Mouse (Mus musculus) cerebellum, adult 18-20 months (tissue): ENCODE data around the gene Sesn2.

ENCODE experiments used
- DNase-seq, 2 experiments: peaks; one replicate each; pipeline ENCODE4 v3.0.0; 2021

Sesn2 gene

DNA sequence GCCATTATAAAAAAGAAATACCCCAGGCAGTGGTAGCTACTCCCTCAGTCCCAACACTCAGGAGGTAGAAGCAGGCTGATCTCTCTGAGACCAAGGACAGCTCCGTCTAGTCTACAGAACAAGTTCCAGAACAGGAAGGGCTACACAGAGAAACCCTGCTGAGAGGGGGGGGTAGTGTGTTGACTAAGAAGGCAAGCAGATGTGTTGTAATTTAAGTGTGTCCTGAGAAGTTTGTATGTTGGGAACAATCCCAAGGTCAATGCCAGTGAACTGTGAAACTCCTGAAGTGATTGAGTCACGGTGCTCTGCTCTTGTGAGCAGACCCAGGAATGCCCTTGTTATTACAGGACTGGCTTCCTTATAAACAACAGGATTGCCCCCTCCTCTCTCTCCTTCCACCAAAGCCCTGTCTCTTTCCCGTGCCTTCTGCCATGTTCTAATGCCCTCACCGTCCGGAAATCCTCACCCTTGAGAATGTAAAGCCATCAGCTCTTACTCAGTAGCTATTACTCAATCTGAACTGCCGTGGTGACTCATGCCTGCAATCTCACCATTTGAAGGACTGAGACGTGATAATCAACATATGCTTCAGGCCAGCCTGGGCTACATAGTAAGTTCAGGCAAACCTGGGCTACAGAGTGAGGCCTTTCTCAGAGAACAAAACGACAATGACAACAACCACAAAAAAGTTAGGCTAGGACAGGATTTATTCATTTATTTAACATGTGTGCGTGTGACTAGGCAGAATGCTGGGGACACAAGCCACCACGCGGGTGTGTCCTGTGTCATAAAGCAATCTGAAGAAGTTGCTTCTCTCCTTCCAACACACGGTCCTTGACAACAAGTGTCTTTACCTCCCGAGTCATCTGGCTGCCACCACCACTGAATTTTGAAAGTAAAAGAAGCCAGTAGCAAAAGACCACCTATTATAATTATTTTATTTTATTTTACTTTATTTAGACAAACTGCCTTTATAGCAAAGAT, 34.1 kb downstream of the Sesn2 start:
- no peak for DNase-seq

DNA sequence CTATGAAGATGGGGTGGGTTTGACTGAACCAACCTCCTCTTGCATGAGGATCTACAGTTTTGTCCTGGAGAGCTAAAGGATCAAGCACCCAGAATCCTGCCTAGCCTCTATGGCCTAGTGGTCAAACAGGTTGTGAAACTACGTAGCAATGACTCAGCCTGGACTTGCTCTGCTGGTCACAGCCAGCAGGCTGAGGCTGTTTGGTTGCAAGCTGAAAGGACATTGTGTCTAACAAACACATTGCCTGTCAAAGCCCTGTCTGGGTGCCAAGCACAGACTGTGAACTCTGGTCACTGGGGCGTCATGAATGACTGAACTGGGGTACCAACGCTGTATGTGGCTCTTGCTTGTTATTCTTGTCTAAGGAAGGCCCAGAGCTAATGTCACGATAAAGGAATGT, 35.7 kb downstream of the Sesn2 start:
- DNase-seq = no peak

DNA sequence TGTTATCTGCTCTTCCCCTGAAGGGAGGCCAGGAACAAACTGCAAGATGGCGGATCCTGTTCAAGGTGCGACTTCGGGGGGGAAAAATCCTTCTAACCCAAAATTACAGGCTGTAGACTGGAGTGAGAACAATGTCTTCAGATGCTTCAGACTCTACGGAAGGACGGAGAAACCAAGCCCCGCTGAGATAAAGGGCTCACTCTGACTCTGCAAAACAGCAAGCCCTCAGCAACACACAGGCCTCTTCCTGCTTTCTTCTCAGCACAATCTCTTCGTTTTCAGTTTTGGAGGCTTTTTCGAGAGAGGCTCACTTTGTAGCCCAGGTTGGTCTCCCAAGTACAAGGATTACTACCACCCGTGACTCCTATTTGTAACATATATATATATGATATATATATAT, 36.9 kb downstream of the Sesn2 start:
- no peak for DNase-seq

DNA sequence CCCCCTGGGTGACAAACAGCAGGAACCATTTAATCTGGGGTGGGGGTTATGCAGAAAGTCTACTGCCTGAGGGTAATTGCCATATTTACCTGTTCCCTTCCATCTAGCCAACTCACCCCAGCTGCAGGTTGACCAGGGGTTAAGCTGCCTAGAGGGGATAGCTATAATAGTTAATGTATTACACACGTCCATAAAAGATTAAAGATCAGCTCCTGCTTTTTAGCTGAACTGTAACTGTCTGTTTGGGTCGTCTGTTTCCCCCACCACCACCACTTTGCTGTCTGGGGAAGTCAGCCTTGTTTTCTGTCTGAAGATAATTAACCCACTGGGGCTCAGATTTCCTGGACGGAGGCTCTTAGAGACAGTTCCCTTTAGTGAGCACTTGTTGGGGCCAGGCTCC, 40.4 kb downstream of the Sesn2 start:
- DNase-seq = no peak

DNA sequence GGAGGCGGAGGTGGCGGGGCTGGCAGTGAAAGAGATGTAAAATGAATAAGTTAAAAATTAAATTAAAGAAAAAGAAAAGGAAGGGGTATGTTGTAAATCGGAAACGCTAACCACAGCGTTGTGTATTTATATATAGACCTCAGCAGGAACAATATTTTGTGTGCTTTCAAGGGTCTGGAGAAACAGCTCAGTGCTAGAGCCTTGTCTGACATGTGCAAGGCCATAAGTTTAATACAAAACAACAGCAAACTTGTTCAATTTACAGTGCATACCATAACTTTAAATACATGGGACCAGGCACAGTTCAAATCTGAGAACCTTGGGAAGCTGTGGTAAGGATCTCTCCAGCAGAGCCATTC, 46.1 kb downstream of the Sesn2 start:
- DNase-seq = no peak

DNA sequence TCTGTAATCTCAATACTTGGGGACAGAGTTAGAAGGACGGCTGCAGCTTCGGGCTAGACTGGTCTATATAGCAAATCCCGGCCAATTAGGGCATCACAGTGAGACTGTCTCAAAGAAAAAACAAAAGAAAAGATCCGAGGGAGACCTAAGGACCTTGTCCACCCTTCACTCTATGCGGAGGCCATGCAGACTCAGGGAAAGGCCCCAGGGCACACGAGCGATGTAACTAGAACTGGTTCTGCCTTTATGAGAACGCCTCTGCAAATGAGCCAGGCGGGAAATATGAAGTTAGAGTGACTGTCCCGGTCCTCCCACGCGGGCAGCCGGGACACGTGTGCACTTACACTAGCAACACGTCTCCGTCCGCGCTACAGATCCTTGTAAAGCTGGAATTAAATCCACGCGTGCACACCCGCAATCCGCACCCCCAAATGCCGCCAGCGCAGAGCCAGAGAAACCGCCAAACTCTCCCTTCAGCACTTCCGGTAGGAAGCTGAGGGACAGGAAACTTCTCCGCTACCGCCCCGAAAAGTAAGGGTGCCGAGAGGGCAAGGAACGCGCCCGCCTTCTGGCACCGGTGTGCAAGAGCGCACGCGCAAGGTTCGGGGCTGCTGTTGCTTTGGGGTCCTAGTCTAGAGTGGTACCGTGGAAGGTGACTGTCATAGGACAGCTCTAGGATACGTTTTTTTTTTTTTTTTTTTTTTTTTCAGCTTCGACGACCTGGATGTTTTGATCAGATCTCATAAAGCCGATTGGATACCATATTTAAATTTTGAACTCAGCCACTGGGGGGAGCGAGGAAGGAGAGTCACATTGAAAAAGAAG, 46.7 kb downstream of the Sesn2 start, which contains the start of gene Med18:
Med18 (minus strand) TSS at position 492 of the 825 bp plus-strand sequence.
- DNase-seq = peak; percentile 94 to 95

DNA sequence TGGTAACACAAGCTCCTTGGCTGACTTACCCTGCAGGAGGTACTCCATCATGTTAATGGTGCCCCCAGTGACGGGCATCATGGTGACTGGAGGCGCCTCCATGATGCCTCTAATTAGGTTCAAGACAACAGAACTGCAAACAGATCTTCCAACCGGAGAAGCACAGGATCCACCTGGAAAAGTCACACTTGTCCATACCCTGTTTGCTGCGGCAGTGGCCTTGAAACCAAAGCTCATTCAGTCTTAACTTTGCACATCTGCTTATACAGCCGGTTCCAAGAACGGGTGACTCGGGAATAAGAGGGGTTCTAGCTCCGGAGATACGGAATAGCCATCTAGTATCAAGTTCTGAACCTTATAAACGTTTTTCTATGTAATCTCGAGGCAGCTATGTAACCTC, 47.5 kb downstream of the Sesn2 start:
- no peak for DNase-seq

DNA sequence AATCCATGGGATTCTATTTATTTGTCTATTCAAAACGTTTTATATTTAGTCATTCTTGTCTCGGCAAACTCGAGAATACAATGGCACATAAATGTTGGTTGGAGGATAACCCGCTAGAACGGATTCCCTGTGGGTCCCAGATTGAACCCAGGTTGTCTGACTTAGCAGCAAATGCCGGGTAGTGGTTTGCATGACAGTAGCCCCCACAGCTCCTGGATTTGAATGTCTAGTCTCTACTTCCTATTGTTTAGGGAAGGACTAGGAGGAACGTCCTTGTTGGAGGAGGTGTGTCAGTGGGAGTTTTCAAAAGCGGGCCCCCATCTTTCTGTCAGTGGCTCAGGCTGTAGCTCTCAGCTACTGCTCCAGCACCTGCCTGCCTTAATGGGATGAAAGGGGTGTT, 50.1 kb downstream of the Sesn2 start:
- DNase-seq = no peak

DNA sequence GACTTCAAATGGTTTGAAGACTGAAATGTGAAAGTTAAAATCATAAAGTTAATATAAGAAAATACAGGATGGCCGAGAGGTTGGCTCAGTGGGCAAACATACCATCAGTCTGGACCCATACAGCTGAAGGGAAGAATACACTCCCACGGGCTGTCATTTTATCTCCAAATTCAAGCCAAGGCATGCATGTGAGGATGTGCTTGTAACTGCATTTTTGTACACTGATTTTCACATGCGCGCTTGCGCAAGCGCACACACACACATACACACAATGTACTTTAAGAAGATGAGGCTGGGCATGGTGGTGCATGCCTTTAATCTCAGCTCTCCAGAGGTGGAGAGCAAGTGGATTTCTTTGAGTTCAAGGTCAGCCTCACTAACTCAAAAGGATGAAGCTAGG, 54.7 kb downstream of the Sesn2 start:
- no peak for DNase-seq

DNA sequence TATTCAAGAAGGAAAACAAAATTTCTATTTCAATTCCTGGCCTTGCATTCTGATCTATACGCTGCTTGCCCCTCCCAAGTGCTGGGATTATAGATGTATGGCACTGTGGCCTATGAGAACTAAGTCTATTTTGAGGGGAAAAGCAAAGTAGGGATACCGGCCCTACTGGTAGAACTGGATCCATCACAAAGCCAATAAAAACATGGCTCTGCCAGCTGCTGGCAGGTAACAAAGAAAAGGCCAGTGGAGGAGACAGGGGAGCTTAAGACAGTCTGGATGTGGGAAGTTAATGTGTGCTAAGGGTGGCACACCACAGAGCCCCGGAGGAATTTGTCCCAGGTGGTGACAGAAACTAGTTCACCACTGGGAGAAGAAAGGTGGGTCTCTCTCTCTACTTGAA, 55.2 kb downstream of the Sesn2 start:
- DNase-seq = no peak

DNA sequence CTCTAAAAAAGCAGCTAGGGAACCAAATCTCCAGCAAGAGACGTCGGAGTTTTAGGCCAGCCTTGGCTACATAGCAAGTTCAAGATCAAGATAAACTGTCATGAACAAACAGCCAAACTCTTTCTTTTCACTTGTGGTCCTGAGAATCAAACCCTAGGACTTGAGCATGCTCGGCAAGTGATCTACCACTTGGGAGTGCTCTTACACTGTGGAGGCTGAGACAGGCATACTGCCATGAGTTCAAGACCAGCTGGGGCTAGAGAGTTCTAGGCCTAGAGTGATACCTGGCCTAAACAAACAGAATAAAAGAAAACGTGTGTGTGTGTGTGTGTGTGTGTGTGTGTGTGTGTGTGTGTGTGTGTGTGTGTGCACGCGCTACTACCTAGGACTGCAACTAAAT, 56.1 kb downstream of the Sesn2 start:
- DNase-seq = no peak

DNA sequence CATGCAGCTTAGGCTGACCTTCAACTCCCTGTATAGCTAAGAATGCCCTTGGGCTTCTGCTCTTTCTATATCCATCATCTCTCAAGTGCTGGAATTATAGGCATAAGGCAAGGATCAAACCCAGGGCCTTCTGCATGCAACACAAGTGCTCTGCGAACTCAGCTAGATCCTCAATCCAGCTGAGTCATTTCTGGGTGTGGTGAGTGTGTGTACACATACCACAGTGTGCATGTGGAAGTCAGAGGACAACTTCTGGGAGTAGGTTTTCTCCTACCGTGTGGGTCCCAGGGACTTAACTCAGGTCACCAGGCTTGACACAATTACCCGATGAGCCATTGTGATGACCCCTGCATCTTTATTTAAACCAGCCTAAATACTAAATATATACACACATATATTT, 60.5 kb downstream of the Sesn2 start:
- no peak for DNase-seq

DNA sequence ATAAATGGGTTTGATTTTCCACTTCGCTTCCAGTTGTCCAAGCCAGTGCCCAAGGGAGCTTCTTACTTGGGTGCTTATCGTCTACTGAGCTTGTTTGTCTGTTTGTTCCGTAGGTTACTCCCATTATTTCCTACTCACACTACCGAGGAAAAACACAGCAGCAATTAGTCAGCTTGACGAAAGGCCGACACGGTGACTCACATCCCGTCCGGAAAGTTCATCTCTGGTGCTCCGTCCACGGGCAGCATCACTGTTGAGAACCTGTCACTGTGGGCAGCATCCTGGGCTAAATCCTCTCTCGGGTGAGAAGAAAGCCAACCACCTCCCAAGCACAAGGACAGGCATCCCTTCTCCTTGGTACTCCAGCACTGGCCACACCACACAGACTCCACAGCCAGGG, 64.2 kb downstream of the Sesn2 start:
- DNase-seq = no peak

DNA sequence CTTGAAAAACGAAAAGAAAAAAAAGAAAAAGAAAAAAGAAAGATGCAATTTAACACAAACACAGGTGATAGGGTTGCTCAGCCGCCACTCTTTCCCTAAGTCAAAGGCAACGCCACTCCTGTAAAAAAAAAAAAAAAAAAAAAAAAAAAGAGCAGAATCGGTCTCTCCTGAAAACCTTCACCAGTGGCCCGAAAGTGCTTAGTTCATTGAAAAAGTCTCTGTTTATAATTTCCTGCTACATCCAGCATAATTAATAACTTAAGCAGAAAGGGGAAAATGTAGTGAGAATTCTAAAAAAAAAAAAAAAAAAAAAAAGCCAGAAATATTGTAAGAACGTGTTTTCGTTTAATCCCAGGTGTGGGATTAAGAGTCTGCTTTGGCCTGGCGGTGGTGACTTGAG, 65.8 kb downstream of the Sesn2 start:
- no peak for DNase-seq
